Comparison of ENCODE assay signal across 26 mouse cellular contexts in the genomic region with DNA sequence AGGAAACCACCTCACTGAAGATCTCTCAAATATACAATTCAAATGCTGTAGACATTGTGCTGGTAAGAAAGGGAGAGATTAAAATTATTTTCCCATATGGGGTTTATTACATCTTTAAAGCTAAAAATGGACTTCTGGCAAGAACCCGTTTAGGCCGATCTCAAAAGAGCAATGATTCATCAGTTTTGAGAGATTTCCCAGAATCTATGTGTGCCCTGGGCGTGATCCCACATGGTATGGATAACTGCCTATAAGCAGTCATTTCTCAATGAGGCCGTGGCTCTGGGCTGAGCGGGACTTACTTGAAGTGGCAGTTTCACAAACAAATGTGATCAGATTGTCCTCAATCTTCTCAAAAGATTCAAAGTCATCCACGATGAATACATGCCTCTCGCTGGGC.
"Had no signal": no experiment of that assay in that cellular context is flagged by ENCODE, and none has a peak within 500 bp of the region (broad histone marks: within the 10 kb centered on the region; RNA-seq: fewer than 3 reads in every experiment).

No protein-coding gene starts in this region.

- H3K27ac ChIP-seq: embryonic facial prominence, embryonic 10.5 days; embryonic facial prominence, embryonic 12.5 days; embryonic facial prominence, embryonic 13.5 days; embryonic facial prominence, embryonic 15.5 days; forebrain, embryonic 10.5 days; forebrain, embryonic 12.5 days; forebrain, embryonic 13.5 days; forebrain, embryonic 15.5 days; gastrocnemius, adult 2 months; heart, adult 2 months; heart, embryonic 10.5 days had no signal

- H3K4me1 ChIP-seq: embryonic facial prominence, embryonic 15.5 days; forebrain, embryonic 10.5 days; forebrain, embryonic 12.5 days; forebrain, embryonic 13.5 days; forebrain, embryonic 15.5 days had no signal

- ATAC-seq: forebrain, embryonic 13.5 days; forebrain, embryonic 14.5 days; forebrain, embryonic 15.5 days; forebrain, embryonic 16.5 days; forebrain, postnatal 0 days had no signal

- DNase-seq: cerebellum, adult 9-11 months; cerebellum, postnatal 10 days; cerebellum, postnatal 14 days; cerebellum, postnatal 25 days; embryo, embryonic 11 days; forebrain, postnatal 0 days; gastrocnemius, adult 2 months; gastrocnemius, postnatal 10 days; gastrocnemius, postnatal 14 days; gastrocnemius, postnatal 25 days; gastrocnemius, postnatal 36 days; heart, adult 11 months; heart, adult 18-20 months; heart, adult 2 months had no signal

- H3K4me3 ChIP-seq: embryonic facial prominence, embryonic 10.5 days; embryonic facial prominence, embryonic 12.5 days; embryonic facial prominence, embryonic 13.5 days; embryonic facial prominence, embryonic 15.5 days; erythroblast, embryonic 14.5 days; forebrain, embryonic 10.5 days; forebrain, embryonic 12.5 days; forebrain, embryonic 13.5 days; forebrain, embryonic 15.5 days; gastrocnemius, adult 2 months; heart, adult 2 months; heart, embryonic 10.5 days had no signal
